Mouse (Mus musculus): ENCODE data around the gene Stx4a.

- TF ChIP-seq CTCF (conservative IDR thresholded peaks at IDR 0.05; ENCODE audit: low read length), result no peak
- TF ChIP-seq NANOG (IDR thresholded peaks at IDR 0.05; ENCODE audit: borderline replicate concordance, low read length), result no peak
- TF ChIP-seq POU5F1 (IDR thresholded peaks at IDR 0.05; ENCODE audit: borderline replicate concordance, low read length), result no peak
Observed at GRCm38 (mm10) chr7:127808821-127809220, 15.3 kb upstream of the Stx4a start.

All from E14TG2a.4 (cell line).